Mouse (Mus musculus) 3134 (cell line): ENCODE data around the gene Gm20738.
"Not testable (repeated sequence)": the region's sequence is repeated elsewhere in the genome, so short reads cannot be mapped to it uniquely, and the experiment has no call there.

Source experiments
- DNase-seq: peaks from one replicate; pipeline ENCODE4 v3.0.0-alpha.2; 2011; ENCODE audit warnings: low spot score; ENCODE audit not compliant: insufficient read length; ENCODE audit errors: extremely low read depth

Gm20738 gene

GRCm38 (mm10) chrY:37957511-37957910 is at the start of gene Gm20738:
TSS of gene Gm20738 (plus strand) at chrY:37957811.
- not testable (repeated sequence) for DNase-seq
